Mouse (Mus musculus): Measurements from ENCODE around the gene Snph. TPM values are rescaled to one million over a fixed set of nuclear protein-coding genes. Genes with fewer than 3 reads are reported as not detected.

The Snph gene
- total and polyA plus RNA-seq, 3 experiments, result not detected

GRCm38 (mm10) chr2:151569452-151569851 is 62.9 kb downstream of the Snph start:
- TF ChIP-seq MYC (IDR thresholded peaks at IDR 0.05; ENCODE audit: low read depth, low read length) (no peak), MAFK (IDR thresholded peaks at IDR 0.05; ENCODE audit: borderline replicate concordance, low read depth, low read length) (no peak), UBTF (IDR thresholded peaks at IDR 0.05; ENCODE audit: borderline replicate concordance, insufficient read depth, low read depth, low read length) (no peak), ZNF384 (IDR thresholded peaks at IDR 0.05; ENCODE audit: low read depth, low read length) (no peak), BHLHE40 (IDR thresholded peaks at IDR 0.05; ENCODE audit: borderline replicate concordance, low read depth, low read length) (no peak), SMC3 (IDR thresholded peaks at IDR 0.05; ENCODE audit: low read depth, low read length) (no peak), USF2 (IDR thresholded peaks at IDR 0.05; ENCODE audit: borderline replicate concordance in 1 of 2, insufficient read depth in 1 of 2, low read depth in 1 of 2, low read length in 2 of 2) (no peak), NELFE (IDR thresholded peaks at IDR 0.05; ENCODE audit: low read depth, low read length) (no peak), MEF2A (IDR thresholded peaks at IDR 0.05; ENCODE audit: extremely low read depth, insufficient replicate concordance, low read depth, low read length, poor library complexity, severe bottlenecking) (no peak), ZMIZ1 (IDR thresholded peaks at IDR 0.05; ENCODE audit: low read depth, low read length) (no peak), GATA1 (IDR thresholded peaks at IDR 0.05; ENCODE audit: low read depth, low read length) (no peak), E2F4 (IDR thresholded peaks at IDR 0.05; ENCODE audit: borderline replicate concordance, low read depth, low read length) (no peak), MAX (IDR thresholded peaks at IDR 0.05; ENCODE audit: low read length) (no peak), ZC3H11A (IDR thresholded peaks at IDR 0.05; ENCODE audit: low read depth, low read length) (no peak)
- H3K36me3 ChIP-seq (ENCODE audit: control insufficient read depth in 1 of 2, insufficient read depth in 2 of 2, low read length in 2 of 2), result no peaks in the 10 kb centered on the region
- no peaks in the 10 kb centered on the region for H3K9me3 ChIP-seq (replicated peaks; ENCODE audit: insufficient read depth, low read length)

GRCm38 (mm10) chr2:151566856-151567255 is 65.5 kb downstream of the Snph start:
- Histone ChIP-seq H3K9me3 (replicated peaks; ENCODE audit: insufficient read depth, low read length) (no peaks in the 10 kb centered on the region), H3K27ac (ENCODE audit: control insufficient read depth, low read depth, low read length) (no peak overlapping the region), H3K27me3 (ENCODE audit: control insufficient read depth in 1 of 2, insufficient read depth in 2 of 2, low read length in 2 of 2) (no peaks in the 10 kb centered on the region), H3K79me2 (ENCODE audit: control insufficient read depth, insufficient read depth, low read length, poor library complexity) (no peaks in the 10 kb centered on the region), H3K4me3 (ENCODE audit: control insufficient read depth in 1 of 2, insufficient read depth in 1 of 2, low read depth in 2 of 2, low read length in 2 of 2) (no peak overlapping the region), H3K36me3 (ENCODE audit: control insufficient read depth in 1 of 2, insufficient read depth in 2 of 2, low read length in 2 of 2) (peaks cover 0 to 2% of the 10 kb centered on the region in 2 experiments; a peak in 1 of 4 replicates), H3K9ac (ENCODE audit: control insufficient read depth, low read depth, low read length, poor library complexity, severe bottlenecking) (no peak overlapping the region), H3K4me1 (ENCODE audit: control insufficient read depth in 1 of 2, insufficient read depth in 2 of 2, low read length in 2 of 2) (no peaks in the 10 kb centered on the region)
- DNase-seq (ENCODE audit: low read depth, low spot score), result no peak
- TF ChIP-seq GATA1 (IDR thresholded peaks at IDR 0.05; ENCODE audit: low read depth, low read length) (no peak), MAX (IDR thresholded peaks at IDR 0.05; ENCODE audit: low read length) (no peak), MXI1 (IDR thresholded peaks at IDR 0.05; ENCODE audit: low read depth, low read length) (no peak), CHD1 (IDR thresholded peaks at IDR 0.05; ENCODE audit: low read depth, low read length) (no peak), USF2 (IDR thresholded peaks at IDR 0.05; ENCODE audit: borderline replicate concordance in 1 of 2, insufficient read depth in 1 of 2, low read depth in 1 of 2, low read length in 2 of 2) (no peak), MYC (IDR thresholded peaks at IDR 0.05; ENCODE audit: low read depth, low read length) (no peak), CHD2 (IDR thresholded peaks at IDR 0.05; ENCODE audit: low read length) (no peak), BHLHE40 (IDR thresholded peaks at IDR 0.05; ENCODE audit: borderline replicate concordance, low read depth, low read length) (no peak), E2F4 (IDR thresholded peaks at IDR 0.05; ENCODE audit: borderline replicate concordance, low read depth, low read length) (no peak), POLR2AphosphoS2 (IDR thresholded peaks at IDR 0.05; ENCODE audit: low read length) (no peak), ELF1 (IDR thresholded peaks at IDR 0.05; ENCODE audit: low read depth, low read length) (no peak), SMC3 (IDR thresholded peaks at IDR 0.05; ENCODE audit: low read depth, low read length) (no peak), HCFC1 (IDR thresholded peaks at IDR 0.05; ENCODE audit: low read depth, low read length) (no peak), SIN3A (IDR thresholded peaks at IDR 0.05; ENCODE audit: low read length) (no peak), NRF1 (IDR thresholded peaks at IDR 0.05; ENCODE audit: insufficient read depth, low read depth, low read length, poor library complexity, severe bottlenecking) (no peak), ZNF384 (IDR thresholded peaks at IDR 0.05; ENCODE audit: low read depth, low read length) (no peak), TCF12 (IDR thresholded peaks at IDR 0.05; ENCODE audit: low read depth, low read length) (no peak), KAT2A (conservative IDR thresholded peaks at IDR 0.05; ENCODE audit: low read depth, low read length) (no peak)

More at GRCm38 (mm10) chr2:151569452-151569851, 62.9 kb downstream of the Snph start:
- Histone ChIP-seq H3K4me1 (ENCODE audit: control insufficient read depth in 1 of 2, insufficient read depth in 2 of 2, low read length in 2 of 2) (no peaks in the 10 kb centered on the region), H3K27me3 (ENCODE audit: control insufficient read depth in 1 of 2, insufficient read depth in 2 of 2, low read length in 2 of 2) (no peaks in the 10 kb centered on the region), H3K4me3 (ENCODE audit: control insufficient read depth in 1 of 2, insufficient read depth in 1 of 2, low read depth in 2 of 2, low read length in 2 of 2) (no peak overlapping the region), H3K9ac (ENCODE audit: control insufficient read depth, low read depth, low read length, poor library complexity, severe bottlenecking) (no peak overlapping the region), H3K27ac (ENCODE audit: control insufficient read depth, low read depth, low read length) (no peak overlapping the region), H3K79me2 (ENCODE audit: control insufficient read depth, insufficient read depth, low read length, poor library complexity) (no peaks in the 10 kb centered on the region)
- DNase-seq (ENCODE audit: low read depth, low spot score), result no peak
